Mouse (Mus musculus): ENCODE measurements around the gene Dlg2.

The Dlg2 gene

GRCm38 (mm10) chr7:91090830-91091683 lies 614.6 kb downstream of the Dlg2 start:
- no peak for DNase-seq (ENCODE audit: low spot score)

GRCm38 (mm10) chr7:91096467-91096866 lies 620.0 kb downstream of the Dlg2 start:
- no peak for DNase-seq (ENCODE audit: low spot score)

GRCm38 (mm10) chr7:91098521-91098920 lies 622.0 kb downstream of the Dlg2 start:
- DNase-seq (ENCODE audit: low spot score): no peak

- DNase-seq (ENCODE audit: low spot score): no peak
These were observed 633.1 kb downstream of the Dlg2 start for GRCm38 (mm10) chr7:91109575-91109974.

- no peak for DNase-seq (ENCODE audit: low spot score)
These were observed 655.7 kb downstream of the Dlg2 start for GRCm38 (mm10) chr7:91132128-91132527.

GRCm38 (mm10) chr7:91154096-91154495 lies 677.6 kb downstream of the Dlg2 start:
- DNase-seq (ENCODE audit: low spot score): no peak

GRCm38 (mm10) chr7:91159144-91159543 lies 682.7 kb downstream of the Dlg2 start:
- DNase-seq (ENCODE audit: low spot score): no peak

- DNase-seq (ENCODE audit: low spot score): no peak
These were observed 685.2 kb downstream of the Dlg2 start for GRCm38 (mm10) chr7:91161643-91162175.

GRCm38 (mm10) chr7:91173560-91173959 lies 697.1 kb downstream of the Dlg2 start:
- no peak for DNase-seq (ENCODE audit: low spot score)

- DNase-seq (ENCODE audit: low spot score): no peak
These were observed 711.7 kb downstream of the Dlg2 start for GRCm38 (mm10) chr7:91188211-91188610.

- no peak for DNase-seq (ENCODE audit: low spot score)
These were observed 722.9 kb downstream of the Dlg2 start for GRCm38 (mm10) chr7:91199372-91199771.

GRCm38 (mm10) chr7:91208083-91208852 lies 731.8 kb downstream of the Dlg2 start:
- DNase-seq (ENCODE audit: low spot score): no peak

- DNase-seq (ENCODE audit: low spot score): no peak
These were observed 732.5 kb downstream of the Dlg2 start for GRCm38 (mm10) chr7:91208973-91209372.

- no peak for DNase-seq (ENCODE audit: low spot score)
These were observed 735.8 kb downstream of the Dlg2 start for GRCm38 (mm10) chr7:91212236-91212635.

GRCm38 (mm10) chr7:91214921-91215320 lies 738.4 kb downstream of the Dlg2 start:
- no peak for DNase-seq (ENCODE audit: low spot score)

GRCm38 (mm10) chr7:91218321-91218987 lies 742.0 kb downstream of the Dlg2 start:
- DNase-seq (ENCODE audit: low spot score): no peak

GRCm38 (mm10) chr7:91226442-91226841 lies 750.0 kb downstream of the Dlg2 start:
- no peak for DNase-seq (ENCODE audit: low spot score)

- no peak for DNase-seq (ENCODE audit: low spot score)
These were observed 765.2 kb downstream of the Dlg2 start for GRCm38 (mm10) chr7:91241718-91242117.

- DNase-seq (ENCODE audit: low spot score): no peak
These were observed 785.2 kb downstream of the Dlg2 start for GRCm38 (mm10) chr7:91261672-91262030.

- no peak for DNase-seq (ENCODE audit: low spot score)
These were observed 785.8 kb downstream of the Dlg2 start for GRCm38 (mm10) chr7:91262031-91262951.

- DNase-seq (ENCODE audit: low spot score): no peak
These were observed 786.5 kb downstream of the Dlg2 start for GRCm38 (mm10) chr7:91262998-91263397.

Measured in ovary, postnatal 10 days (tissue).